Mouse (Mus musculus): ENCODE data around the gene Foxd2. TPM values are rescaled to one million over a fixed set of nuclear protein-coding genes. Genes with fewer than 3 reads are reported as not detected.

The Foxd2 gene
- polyA plus RNA-seq, 2 experiments: 1.2 to 3.9 TPM

GRCm38 (mm10) chr4:114907056-114907917, 1.4 kb downstream of the Foxd2 start:
- Histone ChIP-seq H3K4me2 (replicated peaks; ENCODE audit: low read depth, low read length, severe bottlenecking) (peak overlapping the region; percentile 78), H3K9me3 (ENCODE audit: control insufficient read depth, low read length) (no peaks in the 10 kb centered on the region), H3K4me1 (ENCODE audit: control insufficient read depth, insufficient read depth, low read length) (0 out of 2 replicates have a peak, but pooled peaks cover 2% of the 10 kb centered on the region), H3K4me3 (replicated peaks; ENCODE audit: low read length) (peak overlapping the region; percentile 57), H3K27me3 (ENCODE audit: control insufficient read depth, insufficient read depth, low read length) (peaks cover 98% of the 10 kb centered on the region), H3K36me3 (ENCODE audit: control insufficient read depth, insufficient read depth, low read length) (no peaks in the 10 kb centered on the region), H3K9ac (ENCODE audit: low read depth, low read length, severe bottlenecking) (peak overlapping the region; percentile 65), H3K27ac (replicated peaks; ENCODE audit: low read depth, low read length) (no peak overlapping the region)
- DNase-seq (ENCODE audit: low spot score) (no peak), ATAC-seq (ENCODE audit: low FRiP score, low read depth) (no peak)
- no peak for TF ChIP-seq POLR2A (IDR thresholded peaks at IDR 0.05; ENCODE audit: borderline replicate concordance, extremely low read depth, insufficient read depth, insufficient read length)
- WGBS: 3% methylated on average over 27 of the region's 74 CpGs

- TF ChIP-seq POLR2A (IDR thresholded peaks at IDR 0.05; ENCODE audit: borderline replicate concordance, extremely low read depth, insufficient read depth, insufficient read length): no peak
- Histone ChIP-seq H3K9me3 (ENCODE audit: control insufficient read depth, low read length) (no peaks in the 10 kb centered on the region), H3K4me1 (ENCODE audit: control insufficient read depth, insufficient read depth, low read length) (0 out of 2 replicates have a peak, but pooled peaks cover 6% of the 10 kb centered on the region), H3K27ac (replicated peaks; ENCODE audit: low read depth, low read length) (no peak overlapping the region), H3K4me2 (replicated peaks; ENCODE audit: low read depth, low read length, severe bottlenecking) (peak overlapping the region; percentile 78), H3K36me3 (ENCODE audit: control insufficient read depth, insufficient read depth, low read length) (no peaks in the 10 kb centered on the region), H3K9ac (ENCODE audit: low read depth, low read length, severe bottlenecking) (peak overlapping the region; percentile 65; the same call in 1 of the 2 replicates), H3K27me3 (ENCODE audit: control insufficient read depth, insufficient read depth, low read length) (peaks cover 99% of the 10 kb centered on the region), H3K4me3 (replicated peaks; ENCODE audit: low read length) (peak overlapping the region; percentile 57)
- ATAC-seq (ENCODE audit: low FRiP score, low read depth) (no peak), DNase-seq (ENCODE audit: low spot score) (no peak)
- 17% methylated on average over 10 of the region's 10 CpGs for WGBS
Measured at GRCm38 (mm10) chr4:114905969-114906680, 2.5 kb downstream of the Foxd2 start.

- 0 out of 2 replicates have a peak, but pooled peaks cover 6% of the 10 kb centered on the region for H3K4me1 ChIP-seq (ENCODE audit: control insufficient read depth, insufficient read depth, low read length)
- H3K9ac ChIP-seq (ENCODE audit: low read depth, low read length, severe bottlenecking): no peak overlapping the region
- DNase-seq (ENCODE audit: low spot score): no peak
- no peaks in the 10 kb centered on the region for H3K36me3 ChIP-seq (ENCODE audit: control insufficient read depth, insufficient read depth, low read length)
- ATAC-seq (ENCODE audit: low FRiP score, low read depth): no peak
- no peak overlapping the region for H3K27ac ChIP-seq (replicated peaks; ENCODE audit: low read depth, low read length)
- 67% methylated on average over 3 of the region's 3 CpGs for WGBS
- H3K4me3 ChIP-seq (replicated peaks; ENCODE audit: low read length): peak overlapping the region; percentile 57
- H3K4me2 ChIP-seq (replicated peaks; ENCODE audit: low read depth, low read length, severe bottlenecking): 0 out of 2 replicates have a peak overlapping the region, but pooled peaks have one; percentile 21
- H3K9me3 ChIP-seq (ENCODE audit: control insufficient read depth, low read length): no peaks in the 10 kb centered on the region
- peaks cover 99% of the 10 kb centered on the region for H3K27me3 ChIP-seq (ENCODE audit: control insufficient read depth, insufficient read depth, low read length)
- TF ChIP-seq POLR2A (IDR thresholded peaks at IDR 0.05; ENCODE audit: borderline replicate concordance, extremely low read depth, insufficient read depth, insufficient read length): no peak
Measured at GRCm38 (mm10) chr4:114905501-114905900, 3.2 kb downstream of the Foxd2 start.

- Histone ChIP-seq H3K27me3 (ENCODE audit: control insufficient read depth, insufficient read depth, low read length) (peaks cover 99% of the 10 kb centered on the region), H3K4me3 (replicated peaks; ENCODE audit: low read length) (no peak overlapping the region), H3K36me3 (ENCODE audit: control insufficient read depth, insufficient read depth, low read length) (no peaks in the 10 kb centered on the region), H3K27ac (replicated peaks; ENCODE audit: low read depth, low read length) (no peak overlapping the region), H3K9me3 (ENCODE audit: control insufficient read depth, low read length) (no peaks in the 10 kb centered on the region), H3K9ac (ENCODE audit: low read depth, low read length, severe bottlenecking) (no peak overlapping the region), H3K4me1 (ENCODE audit: control insufficient read depth, insufficient read depth, low read length) (0 out of 2 replicates have a peak, but pooled peaks cover 6% of the 10 kb centered on the region), H3K4me2 (replicated peaks; ENCODE audit: low read depth, low read length, severe bottlenecking) (no peak overlapping the region; the same call in 1 of the 2 replicates)
- TF ChIP-seq POLR2A (IDR thresholded peaks at IDR 0.05; ENCODE audit: borderline replicate concordance, extremely low read depth, insufficient read depth, insufficient read length): no peak
- no peak for DNase-seq (ENCODE audit: low spot score)
- ATAC-seq (ENCODE audit: low FRiP score, low read depth): no peak
- 4% methylated on average over 11 of the region's 11 CpGs for WGBS
Measured at GRCm38 (mm10) chr4:114903422-114903782, 5.3 kb downstream of the Foxd2 start.
